Mouse (Mus musculus) adrenal gland, postnatal 14 days (tissue): ENCODE measurements around the gene Nek2. TPM values are rescaled to one million over a fixed set of nuclear protein-coding genes. Genes with fewer than 3 reads are reported as not detected.

ENCODE experiments used
- DNase-seq: peaks from one replicate; pipeline ENCODE4 v3.0.0; 2021; ENCODE audit warnings: mixed read lengths
- total RNA-seq: library from RNA; stranded (reverse); gene quantifications from 2 replicates; pipeline ENCODE4 v1.2.3, GENCODE M21; 2021

Gene Nek2
- total RNA-seq, 1 experiment from 2014 or later = 10.0 TPM

- DNase-seq = no peak
These were observed 7.0 kb upstream of the Nek2 start for GRCm38 (mm10) chr1:191814240-191814639.

- DNase-seq = peak; percentile 21
These were observed 6.3 kb upstream of the Nek2 start for GRCm38 (mm10) chr1:191814935-191815334.

GRCm38 (mm10) chr1:191816596-191816995, 4.6 kb upstream of the Nek2 start:
- no peak for DNase-seq

GRCm38 (mm10) chr1:191817418-191818144, 3.7 kb upstream of the Nek2 start:
- DNase-seq = peak; percentile 95

GRCm38 (mm10) chr1:191818145-191818631, 3.1 kb upstream of the Nek2 start:
- no peak for DNase-seq

- DNase-seq = no peak
These were observed 2.2 kb upstream of the Nek2 start for GRCm38 (mm10) chr1:191819026-191819425.

GRCm38 (mm10) chr1:191820951-191821325, 306 bp upstream of the Nek2 start:
- no peak for DNase-seq

GRCm38 (mm10) chr1:191829124-191829523, 7.9 kb downstream of the Nek2 start:
- no peak for DNase-seq

GRCm38 (mm10) chr1:191833396-191833795, 12.2 kb downstream of the Nek2 start:
- no peak for DNase-seq

- DNase-seq = peak; percentile 85
These were observed 13.6 kb downstream of the Nek2 start for GRCm38 (mm10) chr1:191834825-191835224.

GRCm38 (mm10) chr1:191836318-191836985, 15.2 kb downstream of the Nek2 start:
- DNase-seq = no peak

- DNase-seq = no peak
These were observed 16.4 kb downstream of the Nek2 start for GRCm38 (mm10) chr1:191837691-191838090.

GRCm38 (mm10) chr1:191838994-191839741, 17.9 kb downstream of the Nek2 start:
- peak; percentile 31 for DNase-seq

- peak; percentile 49 for DNase-seq
These were observed 19.7 kb downstream of the Nek2 start for GRCm38 (mm10) chr1:191840774-191841565.

GRCm38 (mm10) chr1:191842247-191842646, 21.0 kb downstream of the Nek2 start:
- no peak for DNase-seq

GRCm38 (mm10) chr1:191846667-191847066, 25.4 kb downstream of the Nek2 start:
- no peak for DNase-seq

GRCm38 (mm10) chr1:191849501-191849900, 28.3 kb downstream of the Nek2 start:
- no peak for DNase-seq

- DNase-seq = no peak
These were observed 32.2 kb downstream of the Nek2 start for GRCm38 (mm10) chr1:191853442-191853841.

GRCm38 (mm10) chr1:191854716-191855115, 33.5 kb downstream of the Nek2 start:
- no peak for DNase-seq

GRCm38 (mm10) chr1:191855136-191855878, 34.1 kb downstream of the Nek2 start:
- DNase-seq = peak; percentile 89
